In genomic region chr4:43630671-43631045, GRCm38 (mm10) we compare ENCODE assay signal across 8 mouse cellular contexts. TPM values are rescaled to one million over a fixed set of nuclear protein-coding genes. Genes with fewer than 3 reads are reported as not detected.
DNase-seq lines count a peak whose midpoint lies in the region; ATAC-seq and TF ChIP-seq lines count a peak whose summit lies in the region.

No protein-coding gene starts in this region.

- peak overlapping the region; percentile 80 for H3K4me2 ChIP-seq in liver, embryonic 15.5 days
- peak overlapping the region; percentile 79 for H3K4me2 ChIP-seq in stomach, postnatal 0 days (replicated peaks; ENCODE audit: low read depth)

- DNase-seq in cerebellum, adult 9-10 months, result no peak
- DNase-seq in spleen, postnatal 4 days (ENCODE audit: low spot score in 2 of 2), result peak; percentile 9 to 55
- no peak for DNase-seq in spleen, postnatal 14 days (ENCODE audit: low spot score in 2 of 2)
- peak; percentile 14 for DNase-seq in stomach, postnatal 0 days (ENCODE audit: low spot score)
- DNase-seq in gastrocnemius, postnatal 14 days, result no peak

- H3K4me3 ChIP-seq in liver, embryonic 15.5 days (replicated peaks), result peak overlapping the region; percentile 56; the same call in 1 of the 2 replicates
- H3K4me3 ChIP-seq in stomach, postnatal 0 days (ENCODE audit: low read depth, low read length), result no peak overlapping the region

- H3K9ac ChIP-seq in liver, embryonic 15.5 days, result no peak overlapping the region
- H3K9ac ChIP-seq in stomach, postnatal 0 days (ENCODE audit: low read length), result peak overlapping the region; percentile 76; the same call in 1 of the 2 replicates

- TF ChIP-seq EP300 in stomach, postnatal 0 days (optimal IDR thresholded peaks at IDR 0.05), result no peak

- H3K36me3 ChIP-seq in liver, embryonic 15.5 days (replicated peaks), result no peaks in the 10 kb centered on the region
- H3K36me3 ChIP-seq in stomach, postnatal 0 days (ENCODE audit: control insufficient read depth, insufficient read depth, low read length), result no peaks in the 10 kb centered on the region

- H3K4me1 ChIP-seq in liver, embryonic 15.5 days (replicated peaks), result peaks cover 24% of the 10 kb centered on the region
- peaks cover 8% of the 10 kb centered on the region; the same call in 1 of the 2 replicates for H3K4me1 ChIP-seq in stomach, postnatal 0 days (replicated peaks; ENCODE audit: control insufficient read depth, insufficient read depth)

- no peak for TF ChIP-seq CTCF in stomach, postnatal 0 days (IDR thresholded peaks at IDR 0.05; ENCODE audit: low read depth)

- peaks cover under 1% of the 10 kb centered on the region for H3K9me3 ChIP-seq in liver, embryonic 15.5 days (replicated peaks)
- no peaks in the 10 kb centered on the region for H3K9me3 ChIP-seq in stomach, postnatal 0 days (ENCODE audit: control insufficient read depth, low read length)

- no peak overlapping the region for H3K27ac ChIP-seq in liver, embryonic 15.5 days (replicated peaks)
- peak overlapping the region; percentile 92 for H3K27ac ChIP-seq in stomach, postnatal 0 days (replicated peaks)

- intact Hi-C loops in gastrocnemius, postnatal 14 days (cut with DNase I; ENCODE audit: low total_unique reads), result loop anchor here (2.0 to 5.0 kb wide), 2 partner anchors 37 to 80 kb away; partner anchors contain the start of genes Fam221b, Olfr71 and Tmem8b

- 0 out of 2 replicates have a peak, but pooled peaks have one; percentile 4 for ATAC-seq in cerebellum, adult (ENCODE audit: insufficient number of reproducible peaks, low FRiP score, low TSS enrichment)
- ATAC-seq in liver, embryonic 15.5 days (ENCODE audit: insufficient read depth), result no peak
- no peak for ATAC-seq in stomach, postnatal 0 days (ENCODE audit: low FRiP score, low TSS enrichment)
- ATAC-seq in megakaryocyte-erythroid progenitor cell, adult 5-6 weeks (replicated peaks; ENCODE audit: low FRiP score, low TSS enrichment, poor library complexity, severe bottlenecking), result no peak

- 25% methylated on average over 5 of the region's 5 CpGs for WGBS in liver, embryonic 15.5 days (ENCODE audit: insufficient replicate concordance)
- WGBS in stomach, postnatal 0 days, result 40% methylated on average over 5 of the region's 5 CpGs

- H3K27me3 ChIP-seq in liver, embryonic 15.5 days, result peaks cover 52% of the 10 kb centered on the region
- H3K27me3 ChIP-seq in stomach, postnatal 0 days (ENCODE audit: control insufficient read depth, insufficient read depth, low read length), result peaks cover 3% of the 10 kb centered on the region; the same call in 1 of the 2 replicates

RNA-seq across cellular contexts. Expression of gene Npr2, which starts 1.1 kb away (rescaled TPM):
- polyA plus RNA-seq in liver, embryonic 15.5 days (2015; fragmentation: Nextera tagmentation; extraction: Ambion mirVana), result 0.70 and 0.88 TPM in 2 replicates
- polyA plus RNA-seq in stomach, postnatal 0 days (2015; fragmentation: Nextera tagmentation; extraction: Ambion mirVana), result 4.8 and 6.7 TPM in 2 replicates
- total RNA-seq in megakaryocyte-erythroid progenitor cell, adult 5-6 weeks (2014; fragmentation: Nextera tagmentation), result 0.09 and 2.0 TPM in 2 replicates
- 0.08 and 0.14 TPM in 2 replicates for total RNA-seq in megakaryocyte-erythroid progenitor cell, adult 5-6 weeks (2017)
- 10 to 100 TPM; 29.5 to 31.4 TPM for total RNA-seq in gastrocnemius, postnatal 14 days (2021)

RNA-seq across cellular contexts. Expression of gene Spag8, which starts 22.7 kb away (rescaled TPM):
- polyA plus RNA-seq in liver, embryonic 15.5 days (2015; fragmentation: Nextera tagmentation; extraction: Ambion mirVana), result not detected in 2 replicates
- polyA plus RNA-seq in stomach, postnatal 0 days (2015; fragmentation: Nextera tagmentation; extraction: Ambion mirVana), result 0.23 and 0.38 TPM in 2 replicates
- total RNA-seq in megakaryocyte-erythroid progenitor cell, adult 5-6 weeks (2014; fragmentation: Nextera tagmentation), result 1.6 TPM in 1 of 2 replicates, not detected in the other
- not detected in 2 replicates for total RNA-seq in megakaryocyte-erythroid progenitor cell, adult 5-6 weeks (2017)
- total RNA-seq in gastrocnemius, postnatal 14 days (2021), result not detected

RNA-seq across cellular contexts. Expression of gene Hint2, which starts 25.6 kb away (rescaled TPM):
- 62.9 and 69.4 TPM in 2 replicates for polyA plus RNA-seq in liver, embryonic 15.5 days (2015; fragmentation: Nextera tagmentation; extraction: Ambion mirVana)
- 150 and 152 TPM in 2 replicates for polyA plus RNA-seq in stomach, postnatal 0 days (2015; fragmentation: Nextera tagmentation; extraction: Ambion mirVana)
- 70.7 and 73.0 TPM in 2 replicates for total RNA-seq in megakaryocyte-erythroid progenitor cell, adult 5-6 weeks (2014; fragmentation: Nextera tagmentation)
- 43.1 and 63.0 TPM in 2 replicates for total RNA-seq in megakaryocyte-erythroid progenitor cell, adult 5-6 weeks (2017)
- 10 to 100 TPM; 48.5 to 53.8 TPM for total RNA-seq in gastrocnemius, postnatal 14 days (2021)

RNA-seq across cellular contexts. Expression of gene Tmem8b, which starts 38.1 kb away (rescaled TPM):
- polyA plus RNA-seq in liver, embryonic 15.5 days (2015; fragmentation: Nextera tagmentation; extraction: Ambion mirVana), result 0.15 and 0.20 TPM in 2 replicates
- 2.0 and 2.4 TPM in 2 replicates for polyA plus RNA-seq in stomach, postnatal 0 days (2015; fragmentation: Nextera tagmentation; extraction: Ambion mirVana)
- 1.2 and 2.5 TPM in 2 replicates for total RNA-seq in megakaryocyte-erythroid progenitor cell, adult 5-6 weeks (2014; fragmentation: Nextera tagmentation)
- total RNA-seq in megakaryocyte-erythroid progenitor cell, adult 5-6 weeks (2017), result 0.38 and 1.6 TPM in 2 replicates
- 1 to 10 TPM; 8.2 to 9.7 TPM for total RNA-seq in gastrocnemius, postnatal 14 days (2021)

RNA-seq across cellular contexts. Expression of gene Fam221b, which starts 38.3 kb away (rescaled TPM):
- polyA plus RNA-seq in liver, embryonic 15.5 days (2015; fragmentation: Nextera tagmentation; extraction: Ambion mirVana), result 0.81 and 1.1 TPM in 2 replicates
- 3.1 and 3.6 TPM in 2 replicates for polyA plus RNA-seq in stomach, postnatal 0 days (2015; fragmentation: Nextera tagmentation; extraction: Ambion mirVana)
- not detected in 2 replicates for total RNA-seq in megakaryocyte-erythroid progenitor cell, adult 5-6 weeks (2014; fragmentation: Nextera tagmentation)
- 0.15 and 0.28 TPM in 2 replicates for total RNA-seq in megakaryocyte-erythroid progenitor cell, adult 5-6 weeks (2017)
- under 1 TPM; 0.16 to 0.20 TPM for total RNA-seq in gastrocnemius, postnatal 14 days (2021)

Comparison
In these comparisons a context has a peak if more than half of its experiments do, and no peak if none do; other contexts are left out.
1. DNase-seq: peak in spleen, postnatal 4 days (2 of 2) and stomach, postnatal 0 days (single experiment); none in cerebellum, adult 9-10 months (single experiment), spleen, postnatal 14 days (0 of 2) and gastrocnemius, postnatal 14 days (single experiment).
2. RNA of gene Npr2, which starts 1.1 kb away (total RNA-seq): 29.5 to 31.4 TPM in gastrocnemius, postnatal 14 days; 0.08 to 2.0 TPM in megakaryocyte-erythroid progenitor cell, adult 5-6 weeks; every median in the first group is over 10 times any median in the second.